Mouse (Mus musculus) Muller cell, postnatal 12 days (primary cell): ENCODE measurements around the gene Rin1.

Experiments used
- DNase-seq: peaks from one replicate; pipeline ENCODE4 v3.0.0-alpha.2; 2015; ENCODE audit errors: inconsistent ontology term

The Rin1 gene

DNA sequence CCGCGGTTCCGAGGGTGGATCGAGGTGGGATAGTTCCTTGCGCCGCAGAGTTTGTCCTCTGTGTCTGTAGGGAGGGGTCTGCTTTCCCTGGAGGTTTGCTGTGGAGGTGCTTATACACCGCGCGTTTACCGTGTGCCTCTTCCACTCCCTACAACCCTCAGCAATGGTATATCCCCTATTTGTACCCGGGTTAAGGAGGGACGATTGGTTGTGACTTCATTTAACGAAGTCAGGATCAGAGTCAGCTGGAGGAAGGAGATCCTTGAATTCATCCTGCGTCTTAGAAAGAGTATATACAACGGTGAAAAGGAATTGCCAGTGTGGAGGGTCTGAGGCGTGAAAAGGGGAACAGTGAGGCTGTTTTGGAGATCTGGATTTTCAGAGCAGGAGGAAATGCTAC lies 8.7 kb upstream of the Rin1 start:
- DNase-seq, result no peak

DNA sequence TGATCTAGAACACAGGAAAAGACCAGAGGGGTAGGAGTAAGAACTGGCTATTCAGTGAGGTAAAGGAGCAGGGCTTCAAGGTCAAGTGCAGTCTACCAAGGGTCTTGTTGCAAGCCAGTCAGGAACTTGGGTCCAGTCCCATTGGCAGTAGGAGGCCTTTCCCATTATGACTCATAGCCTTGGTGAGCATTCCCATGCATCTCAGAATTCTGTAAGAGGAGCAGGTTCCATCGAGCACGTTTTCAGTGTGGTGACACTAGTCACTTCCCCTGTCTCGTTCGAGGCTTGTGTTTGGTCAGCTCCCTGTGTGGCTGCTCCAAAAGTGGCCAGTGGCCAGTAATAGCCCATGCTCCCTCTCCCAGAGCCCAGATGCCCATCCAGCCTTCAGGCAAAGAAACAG lies 4.8 kb upstream of the Rin1 start:
- peak; percentile 42 for DNase-seq

- no peak for DNase-seq
Observed at GRCm38 (mm10) chr19:5048138-5049056, 1.9 kb upstream of the Rin1 start.

DNA sequence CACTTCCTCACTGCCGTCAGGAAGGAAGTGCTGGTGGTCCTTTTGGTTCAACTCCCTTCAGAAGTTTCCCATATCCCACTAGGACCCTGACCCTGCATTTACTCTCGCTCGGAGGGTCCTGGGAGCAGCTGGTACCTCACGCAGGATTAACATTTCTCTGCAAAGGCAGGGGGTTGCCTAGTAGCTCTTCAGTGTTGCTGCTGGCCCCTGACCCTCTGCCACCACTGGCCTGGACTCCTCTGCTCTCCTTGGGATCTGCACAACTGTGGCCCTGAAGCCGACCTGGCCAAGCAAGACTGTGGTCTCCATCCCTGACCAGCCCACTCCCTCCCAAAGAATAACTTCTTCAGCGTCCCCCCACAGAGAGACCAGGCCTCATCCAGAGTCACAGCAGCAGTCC lies 956 bp upstream of the Rin1 start:
- no peak for DNase-seq

DNA sequence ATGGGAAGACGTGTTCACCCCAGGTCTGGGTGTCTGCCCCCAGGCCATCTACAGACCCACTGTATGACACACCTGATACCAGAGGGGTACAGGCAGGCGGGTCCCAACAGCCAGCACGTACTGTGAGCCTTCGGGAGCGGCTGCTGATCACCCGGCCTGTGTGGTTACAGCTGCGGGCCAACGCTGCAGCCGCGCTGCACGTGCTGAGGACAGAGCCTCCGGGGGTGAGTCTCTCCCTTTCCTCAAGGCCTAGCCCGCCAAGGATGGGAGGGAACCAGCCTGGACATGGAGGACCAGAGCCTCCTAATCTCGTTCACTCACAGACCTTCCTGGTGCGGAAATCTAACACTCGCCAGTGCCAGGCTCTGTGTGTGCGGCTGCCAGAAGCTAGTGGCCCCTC lies 750 bp downstream of the Rin1 start:
- peak; percentile 46 for DNase-seq

DNA sequence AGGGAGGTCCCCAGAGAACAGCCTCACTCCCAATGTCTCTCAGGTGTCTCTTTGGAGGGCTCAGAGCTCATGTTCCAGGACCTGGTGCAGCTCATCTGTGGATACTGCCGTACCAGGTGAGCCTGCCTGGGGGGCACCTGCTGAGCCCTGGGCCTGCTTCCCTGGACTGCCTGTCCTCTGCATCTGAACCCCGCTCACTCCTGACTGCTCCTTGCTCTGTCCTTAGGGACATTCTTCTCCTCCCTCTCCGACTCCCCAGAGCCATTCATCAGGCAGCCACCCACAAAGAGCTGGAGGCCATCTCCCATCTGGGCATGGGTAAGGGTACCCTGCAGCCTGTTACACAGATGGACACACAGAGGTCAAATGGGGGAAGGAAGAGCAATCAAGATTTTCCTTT lies 1.2 kb downstream of the Rin1 start:
- peak; percentile 12 for DNase-seq

DNA sequence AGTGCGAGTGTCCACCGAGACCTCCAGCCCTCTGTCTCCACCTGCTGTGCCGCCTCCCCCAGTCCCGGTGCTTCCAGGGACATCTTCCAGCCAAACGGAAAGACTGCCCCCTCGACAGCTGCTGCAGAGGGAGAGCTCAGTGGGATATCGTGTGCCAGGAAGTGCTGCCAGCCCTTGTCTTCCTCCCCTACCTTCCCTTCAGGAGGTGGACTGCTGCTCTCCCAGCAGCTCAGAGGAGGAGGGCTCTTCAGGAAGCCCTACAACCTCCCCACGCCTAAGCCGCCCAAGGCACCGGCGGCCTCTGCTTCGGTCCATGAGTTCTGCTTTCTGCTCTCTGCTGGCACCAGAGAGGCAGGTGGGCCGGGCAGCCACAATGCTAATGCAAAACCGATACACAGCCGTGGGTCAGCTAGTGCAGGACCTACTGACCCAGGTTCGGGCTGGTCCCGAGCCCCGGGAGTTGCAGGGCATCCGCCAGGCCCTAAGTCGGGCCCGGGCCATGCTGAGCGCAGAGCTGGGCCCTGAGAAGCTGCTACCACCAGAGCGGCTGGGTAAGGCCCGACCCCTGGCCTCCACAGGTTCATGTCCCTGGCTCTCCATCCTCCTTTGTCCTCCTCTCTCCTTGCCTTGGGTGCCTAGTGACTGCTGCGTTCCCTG lies 2.0 kb downstream of the Rin1 start:
- no peak for DNase-seq

- no peak for DNase-seq
Observed at GRCm38 (mm10) chr19:5052853-5053252, 2.6 kb downstream of the Rin1 start.

- peak; percentile 54 for DNase-seq
Observed at GRCm38 (mm10) chr19:5053909-5054308, 3.6 kb downstream of the Rin1 start.

GRCm38 (mm10) chr19:5056251-5056650 lies 6.0 kb downstream of the Rin1 start:
- DNase-seq, result peak; percentile 40

DNA sequence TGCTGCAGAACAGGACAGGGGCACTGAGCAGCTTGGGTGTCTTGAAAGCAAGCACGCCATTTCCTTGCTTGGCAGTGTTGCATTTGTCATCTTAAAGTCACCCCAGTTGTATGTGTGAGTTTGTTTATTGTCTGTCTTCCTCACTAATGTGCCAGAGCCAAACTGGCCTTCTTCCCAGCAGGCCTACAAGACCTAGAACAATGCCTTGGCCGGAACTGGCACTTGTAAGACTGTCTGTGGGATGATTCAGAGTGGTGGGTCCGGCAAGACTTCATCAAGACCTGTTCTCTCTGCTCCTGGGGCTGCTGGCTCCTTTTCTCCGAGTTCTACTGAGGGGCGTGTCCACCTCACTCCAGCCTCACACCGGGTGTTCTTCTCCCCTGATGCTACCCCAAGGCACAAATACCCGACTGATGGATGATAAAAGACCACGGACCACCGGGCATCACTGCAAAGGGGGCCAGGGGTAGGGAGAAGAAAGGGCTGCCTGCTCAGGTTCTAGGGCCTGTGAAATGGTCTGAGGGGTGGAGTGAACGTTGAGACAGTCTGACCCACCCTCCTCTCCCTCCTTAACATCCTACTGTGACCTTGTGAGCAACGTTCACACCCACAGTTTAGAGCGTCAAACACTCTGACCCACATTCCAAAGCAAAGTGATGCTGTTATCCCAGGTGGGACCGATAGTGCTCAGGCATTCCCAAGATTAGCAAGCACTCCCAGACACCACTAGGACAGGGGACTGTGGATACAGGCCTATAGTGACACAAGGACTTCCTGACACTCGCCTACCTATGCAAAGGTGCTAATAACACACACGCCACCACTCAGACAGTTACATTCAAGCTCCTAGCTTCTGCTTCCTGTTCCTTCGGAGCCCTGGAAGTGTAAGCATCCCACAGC lies 7.8 kb downstream of the Rin1 start:
- peak; percentile 54 for DNase-seq

DNA sequence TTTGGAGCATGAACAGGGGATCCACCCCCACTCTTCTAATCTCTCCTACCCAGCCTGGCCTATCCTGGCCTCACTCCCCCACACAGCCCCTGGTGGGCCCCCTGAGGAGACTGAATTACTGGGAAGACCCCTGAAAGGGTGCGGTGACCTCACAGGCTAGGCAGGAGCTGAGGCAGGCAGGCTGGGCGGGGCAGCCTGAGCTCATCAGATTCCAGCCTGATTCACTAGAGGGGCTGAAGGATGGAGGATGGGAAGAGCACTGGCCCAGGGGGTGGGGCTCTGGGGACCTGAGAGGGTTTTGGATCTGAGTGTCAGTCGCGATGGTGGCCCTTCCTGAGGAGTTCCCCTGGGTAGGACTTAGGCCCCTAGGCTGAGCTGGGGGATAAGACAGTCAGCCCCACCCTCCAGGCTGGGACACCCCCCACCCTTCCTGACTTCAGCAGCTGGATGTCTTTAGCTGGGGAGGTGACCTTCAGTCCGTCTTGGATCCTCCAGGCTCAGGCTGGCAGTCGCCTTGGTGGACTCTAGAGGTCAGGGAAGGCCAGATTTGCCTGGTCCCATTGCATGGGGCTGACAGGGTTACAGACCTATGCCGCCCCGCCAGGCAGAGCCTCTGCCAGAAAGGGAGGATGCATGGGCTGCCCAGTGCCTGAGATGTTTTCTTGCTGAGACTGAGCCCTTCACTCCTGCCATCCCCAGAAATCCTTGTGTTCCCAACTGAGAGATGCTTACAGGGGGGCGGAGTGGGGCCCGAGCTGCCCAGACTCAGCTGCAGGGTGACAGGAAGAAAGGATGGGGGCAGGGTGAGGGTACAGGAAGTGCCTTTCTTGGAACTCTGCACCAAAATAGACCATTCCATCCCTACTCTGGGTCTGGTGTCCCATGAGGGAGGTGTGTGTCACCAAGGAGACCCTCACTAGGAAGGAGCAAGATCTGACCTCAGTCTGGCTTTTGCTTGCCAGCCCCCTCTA lies 8.8 kb downstream of the Rin1 start:
- DNase-seq, result peak; percentile 43

GRCm38 (mm10) chr19:5060365-5061330 lies 10.4 kb downstream of the Rin1 start:
- no peak for DNase-seq

GRCm38 (mm10) chr19:5062041-5062440 lies 11.8 kb downstream of the Rin1 start:
- no peak for DNase-seq

GRCm38 (mm10) chr19:5062446-5062845 lies 12.2 kb downstream of the Rin1 start:
- no peak for DNase-seq

DNA sequence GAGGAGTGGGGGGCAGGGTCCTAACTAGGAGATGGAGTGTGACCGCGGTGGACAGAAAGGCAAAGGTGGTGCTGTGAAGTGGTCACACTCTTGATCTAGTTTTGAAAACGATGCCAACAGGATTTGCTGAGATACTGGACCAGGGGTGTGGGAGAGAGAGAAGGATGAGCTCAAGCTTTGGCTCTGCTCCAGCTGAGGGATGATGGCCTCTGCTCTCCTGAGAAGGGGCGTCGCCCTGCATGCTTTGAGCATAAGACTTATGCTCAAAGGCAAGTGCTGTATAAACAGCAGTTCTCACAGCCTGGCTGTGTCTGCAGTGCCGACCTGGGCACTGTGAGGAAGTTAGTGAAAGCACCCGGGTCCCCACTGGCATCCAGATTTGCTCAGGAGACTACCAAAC lies 14.8 kb downstream of the Rin1 start:
- peak; percentile 24 for DNase-seq

DNA sequence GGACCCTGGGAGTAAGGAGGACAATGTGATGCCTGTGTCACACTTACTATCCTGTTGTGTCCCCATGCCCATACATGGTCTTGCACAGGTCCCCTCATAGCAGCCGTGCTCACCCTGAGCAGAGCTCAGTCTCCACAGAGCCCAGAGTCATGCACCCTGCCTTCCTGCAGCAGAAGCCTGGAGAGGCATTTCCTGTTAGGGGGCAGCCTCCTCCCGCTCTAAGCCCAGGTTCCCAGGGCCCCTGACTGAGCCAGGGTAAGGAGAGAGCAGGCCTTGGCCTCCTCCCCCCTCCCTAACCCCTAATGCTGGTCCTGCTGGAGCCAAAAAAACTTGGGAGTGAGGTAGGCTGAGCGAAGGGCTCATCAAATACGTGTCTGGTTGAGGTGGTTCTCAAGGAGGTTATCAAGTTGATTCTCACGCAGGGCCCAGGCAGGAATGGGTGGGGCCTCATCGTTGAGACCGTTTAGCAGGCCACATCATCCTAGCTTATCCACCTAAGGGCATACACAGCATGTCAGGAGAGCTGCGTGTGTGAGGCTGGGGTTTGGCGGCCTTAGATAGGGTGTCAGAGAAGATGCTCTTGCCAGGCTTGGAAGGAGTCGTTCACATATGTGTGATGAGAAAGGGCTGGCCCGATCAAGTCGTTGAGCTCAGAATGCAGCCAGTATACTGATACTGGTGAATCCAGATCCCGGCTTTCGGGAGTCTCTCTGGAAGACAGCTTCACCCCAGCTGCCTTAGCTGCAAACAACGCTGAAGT lies 16.9 kb downstream of the Rin1 start:
- no peak for DNase-seq

- peak; percentile 81 for DNase-seq
Observed at GRCm38 (mm10) chr19:5067867-5068569, 17.7 kb downstream of the Rin1 start, which contains the start of gene Cd248. TSS of gene Cd248 (plus strand) at chr19:5068078.
